Mouse (Mus musculus) T-helper 17 cell (primary cell): ENCODE results near the gene Faf2.

Experiments
- in situ Hi-C, 2 experiments: fragments of 300-600 bp; cut with MboI, MseI; formaldehyde crosslinking; loops; 1 replicate in 1 of 2; 2 replicates in 1 of 2; pipeline ENCODE4 v1.15.1; 2025; ENCODE audit warnings: high pct_unique_total_duplicates in 2 of 2

The Faf2 gene

GRCm38 (mm10) chr13:54680184-54680853 lies 58.7 kb downstream of the Faf2 start:
- in situ Hi-C loops: loop anchor here in 1 of 2 experiments (10.0 kb wide), 1 partner anchor 176 kb away; the partner anchor contains the start of gene Simc1

DNA sequence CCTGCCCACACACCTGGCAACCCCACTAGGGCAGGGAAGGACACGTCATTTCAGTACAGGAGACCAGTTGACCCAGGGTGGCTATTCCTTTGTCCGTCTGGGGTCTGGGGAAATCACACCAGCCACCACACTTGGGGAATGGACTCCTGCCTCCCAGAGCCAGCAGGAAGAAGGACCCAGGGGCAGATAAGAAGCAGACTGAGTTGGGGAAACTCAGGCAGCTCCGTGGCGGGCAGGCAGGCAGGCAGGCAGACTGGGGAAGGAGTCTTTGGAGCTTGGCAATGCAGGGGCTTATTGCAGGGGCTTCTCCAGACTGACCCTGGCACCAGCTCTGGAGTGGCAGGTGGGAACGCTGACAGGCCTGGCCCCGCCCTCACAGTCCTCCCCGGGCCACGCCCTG lies 59.7 kb downstream of the Faf2 start:
- in situ Hi-C loops: loop anchor here in 1 of 2 experiments (10.0 kb wide), 1 partner anchor 176 kb away; the partner anchor contains the start of gene Simc1

DNA sequence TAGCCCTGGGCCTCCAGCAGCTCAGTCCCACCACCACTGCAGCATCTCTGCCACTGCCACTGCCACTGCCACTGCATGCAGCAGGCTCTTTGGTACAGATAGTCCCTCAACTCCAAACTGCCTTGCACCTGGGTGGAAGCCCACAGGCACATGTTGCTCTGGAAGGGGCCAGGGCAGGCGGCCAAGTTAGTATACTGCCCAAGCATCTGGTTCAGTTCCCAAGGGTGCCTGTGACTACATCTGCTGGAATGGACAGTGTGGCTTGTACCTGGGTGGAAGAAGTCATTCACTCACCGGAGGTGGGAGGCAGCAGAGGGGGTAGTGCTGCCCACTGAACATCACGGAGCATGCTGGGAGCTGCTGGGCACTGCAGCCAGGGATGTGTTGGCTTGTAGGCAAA lies 61.7 kb downstream of the Faf2 start:
- in situ Hi-C loops: loop anchor here in 1 of 2 experiments (10.0 kb wide), 1 partner anchor 178 kb away; the partner anchor contains the start of gene Simc1

DNA sequence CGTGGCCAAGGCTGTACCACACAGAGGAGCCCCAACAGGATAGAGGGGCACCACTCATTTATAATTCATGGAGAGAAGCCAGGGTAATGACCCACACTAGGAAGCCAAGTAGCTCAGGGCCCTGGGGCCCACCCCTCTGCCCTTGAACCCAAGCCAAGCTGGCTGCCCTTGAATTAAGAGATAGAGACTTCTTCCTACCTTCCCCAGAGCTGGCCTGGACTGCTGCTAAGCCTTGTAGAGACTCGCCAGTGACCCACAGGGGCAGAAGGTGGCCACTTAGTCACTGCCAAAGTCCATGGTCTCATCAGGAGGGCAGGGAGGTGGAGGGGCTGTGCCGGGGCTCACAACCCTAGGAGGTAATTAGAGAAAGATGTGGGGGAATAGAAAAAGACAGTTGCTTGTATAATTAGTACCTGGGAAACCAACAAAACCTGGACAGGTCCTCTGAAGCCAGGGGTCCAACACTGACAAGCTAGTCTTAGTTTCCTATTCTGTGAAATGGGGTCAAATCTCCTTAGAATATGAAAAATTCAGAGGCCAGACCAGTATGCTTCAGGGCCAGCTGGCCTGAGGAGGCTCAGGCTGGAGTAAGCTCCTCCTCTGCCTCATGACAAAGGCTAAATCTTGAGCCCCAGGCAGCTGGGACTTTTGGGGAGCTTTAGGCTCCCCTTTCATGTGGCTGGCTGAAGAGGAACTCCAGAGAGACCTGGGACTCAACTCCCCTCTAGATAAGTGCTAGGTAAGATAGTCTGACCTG lies 62.7 kb downstream of the Faf2 start:
- in situ Hi-C loops: loop anchor here in 1 of 2 experiments (10.0 kb wide), 1 partner anchor 180 kb away; the partner anchor contains the start of gene Simc1

- in situ Hi-C loops: loop anchor here in 1 of 2 experiments (10.0 kb wide), 1 partner anchor 180 kb away; the partner anchor contains the start of gene Simc1
These were observed 63.6 kb downstream of the Faf2 start for GRCm38 (mm10) chr13:54685174-54685573.

- in situ Hi-C loops: loop anchor here in 1 of 2 experiments (10.0 kb wide), 1 partner anchor 182 kb away; the partner anchor contains the start of gene Simc1
These were observed 64.8 kb downstream of the Faf2 start for GRCm38 (mm10) chr13:54686139-54687053.

DNA sequence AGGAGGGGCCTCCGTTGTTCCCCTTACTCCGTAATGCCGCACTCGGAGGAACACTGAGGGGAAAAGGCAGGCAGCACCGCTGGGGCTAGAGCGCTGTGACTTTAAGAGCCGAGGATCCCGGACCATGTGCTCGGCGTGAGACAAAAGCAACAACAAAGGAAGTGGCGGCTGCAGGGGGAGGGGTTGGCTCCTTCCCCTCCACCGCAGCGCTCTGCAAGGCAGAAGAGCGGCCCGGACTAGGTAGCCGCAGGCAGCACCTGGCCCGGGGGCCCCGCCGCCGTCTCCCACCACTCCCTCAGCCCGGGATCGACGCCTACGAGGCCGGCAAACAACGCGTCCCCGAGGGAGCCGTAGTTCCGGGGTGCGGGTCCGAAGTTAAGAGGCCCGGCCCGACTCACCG lies 65.5 kb downstream of the Faf2 start:
- in situ Hi-C loops: loop anchor here in 1 of 2 experiments (10.0 kb wide), 1 partner anchor 182 kb away; the partner anchor contains the start of gene Simc1

DNA sequence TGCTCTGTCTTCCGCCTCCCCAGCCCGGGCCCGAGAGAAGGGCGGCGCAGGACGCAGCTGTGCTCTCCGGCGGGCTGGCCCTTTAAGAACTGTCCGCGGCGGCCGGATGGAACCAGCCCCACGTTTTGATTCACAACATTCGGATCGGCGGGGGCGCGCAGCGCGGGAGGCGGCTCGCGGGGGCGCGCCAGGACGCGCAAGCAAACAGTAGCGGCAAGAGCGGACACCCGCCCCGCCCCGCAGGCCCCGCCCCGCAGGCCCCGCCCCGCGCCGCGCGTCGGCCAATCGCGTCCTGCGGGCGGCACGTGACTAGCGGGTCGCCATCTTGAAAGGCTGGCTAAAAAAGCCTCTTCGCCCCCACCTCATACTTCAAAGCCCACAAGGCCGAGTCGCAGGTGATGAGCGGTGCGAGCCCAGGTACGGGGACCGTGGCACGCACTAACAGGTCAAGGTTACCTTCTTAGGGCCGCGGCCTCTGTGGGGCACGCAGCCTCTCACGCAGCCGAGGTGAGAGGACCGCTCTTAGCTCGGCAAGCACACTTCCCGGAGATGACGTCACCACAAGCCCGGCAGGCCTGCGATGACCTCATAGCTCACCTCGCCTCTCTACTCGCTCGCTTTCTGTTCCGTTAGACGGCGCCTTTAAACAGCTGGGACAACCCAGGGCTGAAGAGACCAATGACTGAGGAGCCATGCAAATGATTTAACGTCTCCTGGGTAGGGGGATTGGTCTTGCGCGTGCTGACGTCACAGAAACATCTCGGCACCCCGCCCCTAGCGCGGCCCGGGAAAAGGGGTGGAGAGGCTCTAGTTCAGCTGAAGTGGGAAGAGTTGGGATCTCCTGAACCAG lies 66.2 kb downstream of the Faf2 start:
- in situ Hi-C loops: loop anchor here in 1 of 2 experiments (10.0 kb wide), 1 partner anchor 183 kb away; the partner anchor contains the start of gene Simc1

DNA sequence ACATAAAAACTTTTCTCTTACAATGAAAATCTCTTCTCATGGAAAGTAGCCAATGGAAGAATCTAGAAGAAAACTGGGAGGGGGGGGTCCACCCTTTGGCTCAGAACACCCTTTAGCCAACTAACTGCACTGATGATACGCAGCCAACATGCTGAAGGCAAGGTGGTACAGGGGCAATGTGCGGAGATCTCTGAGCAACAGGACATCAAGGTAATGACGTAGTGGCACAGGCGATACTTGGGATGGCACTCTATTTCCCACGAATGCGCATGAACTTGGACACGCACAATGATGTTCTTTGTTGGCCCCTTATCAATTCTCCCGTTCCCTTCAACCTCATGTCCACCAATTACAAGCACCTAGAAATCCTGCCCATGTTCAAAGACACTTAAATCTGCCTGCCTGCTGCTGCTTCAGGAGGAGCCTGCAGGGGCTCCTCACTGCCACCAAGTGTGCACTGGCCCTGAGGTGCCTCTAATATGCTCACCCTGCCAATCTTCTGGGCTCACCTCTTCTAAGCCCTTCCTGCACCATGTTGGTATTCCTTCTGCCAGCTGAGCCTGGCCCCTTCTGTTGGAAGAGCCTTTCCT lies 68.7 kb downstream of the Faf2 start:
- in situ Hi-C loops: loop anchor here in 1 of 2 experiments (5.0 to 10.0 kb wide), 2 partner anchors 422 to 755 kb away; partner anchors contain the start of gene Grk6

DNA sequence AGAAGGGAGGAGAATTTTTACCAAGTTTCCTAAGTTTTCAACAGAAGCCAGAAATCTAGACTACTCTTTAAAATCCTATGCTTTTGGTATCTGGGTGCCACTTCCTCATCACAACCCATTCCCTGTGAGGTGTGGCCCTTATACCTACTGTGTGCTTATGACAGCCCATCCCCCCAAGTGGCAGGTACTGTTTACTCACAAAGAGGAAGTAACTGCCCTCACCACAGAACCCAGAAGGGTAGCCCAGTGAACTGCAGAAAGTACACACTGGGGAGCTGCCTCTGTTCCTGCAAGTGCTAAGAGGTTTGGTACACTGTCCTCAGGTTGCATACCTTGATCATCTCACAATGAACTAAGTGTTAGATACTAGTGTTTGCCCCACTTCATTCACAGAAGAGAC lies 70.2 kb downstream of the Faf2 start:
- in situ Hi-C loops: loop anchor here in 1 of 2 experiments (5.0 to 10.0 kb wide), 2 partner anchors 421 to 753 kb away; partner anchors contain the start of gene Grk6

GRCm38 (mm10) chr13:54692711-54693557 lies 71.3 kb downstream of the Faf2 start:
- in situ Hi-C loops: loop anchor here in 1 of 2 experiments (5.0 to 10.0 kb wide), 2 partner anchors 419 to 752 kb away; partner anchors contain the start of gene Grk6

DNA sequence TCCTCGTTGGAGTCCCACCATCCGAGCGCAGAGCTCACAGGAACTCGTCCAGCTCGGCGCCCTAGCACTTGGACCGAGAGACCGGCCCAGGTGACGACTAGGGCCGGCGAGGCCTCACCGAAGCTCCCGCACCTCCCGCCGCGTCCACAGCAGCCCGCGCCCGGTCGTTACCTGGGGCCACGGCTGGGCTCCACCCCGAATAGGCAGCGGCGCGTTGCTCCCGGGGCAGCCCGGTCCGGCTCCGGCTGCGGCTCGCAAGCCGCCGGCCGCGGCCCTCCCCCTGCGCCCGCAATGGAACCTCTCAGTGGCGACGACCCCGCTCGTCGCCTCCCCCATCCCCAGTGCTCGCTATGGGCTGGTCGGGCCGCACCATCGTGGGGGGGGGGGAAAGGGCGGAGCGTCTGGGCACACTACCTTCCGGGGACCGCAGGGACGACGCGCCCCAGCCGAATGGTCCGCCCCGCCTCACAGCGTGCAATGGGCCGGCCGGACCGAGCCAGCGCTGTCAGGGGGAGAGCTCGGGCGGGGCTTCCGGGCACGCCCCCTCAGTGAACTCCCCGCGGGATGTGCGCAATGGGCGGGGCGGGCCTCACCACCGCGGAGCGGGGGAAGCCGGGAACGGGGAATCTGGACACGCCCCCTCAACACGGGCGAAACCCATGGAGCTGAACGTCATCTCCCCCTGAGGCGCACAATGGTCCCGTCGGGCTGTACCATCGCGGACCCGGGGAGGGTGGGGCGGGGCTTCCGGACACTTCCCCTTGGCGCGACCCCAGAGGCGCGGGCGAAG lies 72.2 kb downstream of the Faf2 start, which contains the start of gene Rnf44:
TSS of gene Rnf44 (minus strand) at position 350 of the 790 bp plus-strand sequence.
- in situ Hi-C loops: loop anchor here in 1 of 2 experiments (5.0 to 10.0 kb wide), 2 partner anchors 419 to 751 kb away; partner anchors contain the start of gene Grk6

- in situ Hi-C loops: loop anchor here in 1 of 2 experiments (5.0 to 10.0 kb wide), 2 partner anchors 418 to 750 kb away; partner anchors contain the start of gene Grk6
These were observed 72.9 kb downstream of the Faf2 start for GRCm38 (mm10) chr13:54694348-54695060.

DNA sequence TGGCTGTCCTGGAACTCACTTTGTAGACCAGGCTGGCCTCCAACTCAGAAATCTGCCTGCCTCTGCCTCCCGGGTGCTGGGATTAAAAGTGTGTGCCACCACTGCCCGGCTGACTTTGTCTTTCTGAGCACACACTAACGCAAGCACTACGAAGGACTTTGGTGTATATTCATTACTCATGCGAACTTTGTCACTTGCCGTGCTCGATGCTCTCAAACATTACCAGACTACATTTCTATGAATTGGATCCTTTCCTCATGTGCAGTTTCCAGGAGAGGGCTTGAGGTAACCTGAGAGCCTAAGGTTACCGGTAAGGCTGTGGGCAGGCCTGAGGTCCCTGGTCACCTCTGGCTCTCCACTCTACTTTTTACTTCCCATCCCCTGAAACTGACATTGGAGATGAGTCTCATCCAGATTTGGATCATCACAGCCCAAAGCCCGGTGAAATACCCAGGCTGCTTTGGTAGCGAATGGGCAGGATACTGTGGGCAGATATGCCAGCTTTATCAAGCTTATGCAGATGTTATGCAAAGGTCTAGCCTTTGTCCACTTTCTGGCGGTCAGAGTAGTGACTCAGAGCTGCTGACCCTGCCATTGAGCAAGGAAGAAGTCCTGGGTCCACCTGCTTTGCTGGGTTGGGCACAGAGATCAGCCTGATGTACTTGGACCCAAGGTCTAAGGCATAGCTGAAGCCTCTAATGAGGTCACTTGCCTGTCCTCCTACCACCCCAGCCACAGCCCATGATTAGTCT lies 74.1 kb downstream of the Faf2 start:
- in situ Hi-C loops: loop anchor here in 1 of 2 experiments (10.0 kb wide), 1 partner anchor 749 kb away; the partner anchor contains the start of gene Grk6

DNA sequence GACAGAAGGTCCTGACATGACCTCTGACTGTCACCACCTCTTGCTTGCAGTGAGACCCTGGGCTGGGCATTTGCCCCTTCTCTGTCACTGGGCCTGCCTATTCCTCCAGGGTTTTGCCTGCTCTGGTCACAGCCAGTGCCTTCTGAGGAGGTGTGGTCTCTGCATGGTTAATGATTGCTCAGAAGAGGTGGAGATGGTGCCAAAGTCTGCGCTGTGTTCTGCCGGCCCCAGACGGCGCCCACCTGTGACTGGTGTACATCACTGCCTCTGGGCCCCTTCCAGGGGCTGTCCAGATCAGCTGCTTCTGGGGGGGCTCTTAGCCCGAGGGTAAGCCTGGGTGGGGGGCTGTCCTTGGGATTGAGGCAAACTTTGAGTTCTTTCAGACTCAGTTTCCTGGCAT lies 79.7 kb downstream of the Faf2 start, which contains the start of gene Cdhr2:
TSS of gene Cdhr2 (plus strand) at position 219 of the 400 bp plus-strand sequence.
- in situ Hi-C loops: no loop called here

GRCm38 (mm10) chr13:54702507-54702906 lies 80.9 kb downstream of the Faf2 start:
- in situ Hi-C loops: no loop called here
